Mouse (Mus musculus) midbrain, embryonic 15.5 days (tissue): Measurements from ENCODE around the gene Foxred1. TPM values are rescaled to one million over a fixed set of nuclear protein-coding genes. Genes with fewer than 3 reads are reported as not detected.

ENCODE experiments used
- ATAC-seq: fragments of 200-750 bp; cut with Nextera tagmentation; replicated peaks from 2 replicates; pipeline ENCODE4 v1.8.0; 2017; ENCODE audit warnings: moderate TSS enrichment
- H3K27ac ChIP-seq: fragments of 300-500 bp; sonication (generic); 2 replicates; pipeline ENCODE4 v1.5.1; 2015; ENCODE audit warnings: mild to moderate bottlenecking, inconsistent platforms
- H3K27me3 ChIP-seq: fragments of 300-500 bp; sonication (generic); replicated peaks from 2 replicates; pipeline ENCODE4 v1.6.1; 2015; ENCODE audit warnings: inconsistent platforms
- H3K36me3 ChIP-seq: fragments of 300-500 bp; sonication (generic); replicated peaks from 2 replicates; pipeline ENCODE4 v1.6.1; 2015; ENCODE audit warnings: inconsistent platforms
- H3K4me1 ChIP-seq: fragments of 300-500 bp; sonication (generic); 2 replicates; pipeline ENCODE4 v1.6.1; 2015; ENCODE audit warnings: inconsistent platforms
- H3K4me2 ChIP-seq: fragments of 300-500 bp; sonication (generic); 2 replicates; pipeline ENCODE4 v1.6.1; 2015; ENCODE audit warnings: inconsistent platforms, mild to moderate bottlenecking, moderate library complexity
- H3K4me3 ChIP-seq: fragments of 300-500 bp; sonication (generic); 2 replicates; pipeline ENCODE4 v1.5.1; 2015; ENCODE audit warnings: mild to moderate bottlenecking, inconsistent platforms
- H3K9ac ChIP-seq: fragments of 300-500 bp; sonication (generic); 2 replicates; pipeline ENCODE4 v1.6.1; 2015; ENCODE audit warnings: mild to moderate bottlenecking, inconsistent platforms
- H3K9me3 ChIP-seq: fragments of 300-500 bp; sonication (generic); 2 replicates; pipeline ENCODE4 v1.6.1; 2016; ENCODE audit warnings: inconsistent platforms
- WGBS: fragments of 180-500 bp; shearing (Covaris S2); methylation state at CpG from one replicate; pipeline ENCODE4 v1.1.7; 2015; ENCODE audit warnings: mixed read lengths; 5-methylcytosine and 5-hydroxymethylcytosine counted together
- polyA plus RNA-seq: library from polyadenylated mRNA; unstranded; fragments of >200 nt; fragmentation: Nextera tagmentation; extraction: Ambion mirVana; gene quantifications from 2 replicates; pipeline ENCODE4 v1.2.1, GENCODE M21; 2015

Gene Foxred1
- polyA plus RNA-seq, 1 experiment from 2014 or later: 51.8 TPM

DNA sequence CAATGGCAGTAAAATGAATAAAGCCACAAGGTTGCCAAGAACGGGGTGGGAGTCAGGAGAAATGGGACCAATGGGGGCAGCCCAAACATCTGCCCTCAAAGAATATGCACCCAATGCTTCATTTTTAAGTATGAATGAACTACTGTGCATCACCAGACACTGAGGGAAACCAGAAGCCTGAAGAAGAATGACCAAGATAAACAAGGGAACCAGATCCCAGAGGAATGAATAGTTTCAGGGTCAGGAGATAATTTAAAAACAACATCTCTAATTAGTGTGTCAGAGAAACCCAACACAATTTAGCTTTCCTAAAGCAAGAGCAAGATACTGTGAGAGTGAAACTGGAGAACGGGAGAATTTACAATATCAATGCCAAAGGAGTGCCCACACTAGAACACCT is 50.2 kb downstream of the Foxred1 start:
- H3K4me1 ChIP-seq: no peaks in the 10 kb centered on the region
- no peaks in the 10 kb centered on the region for H3K27me3 ChIP-seq
- H3K4me2 ChIP-seq: no peak overlapping the region
- H3K27ac ChIP-seq: no peak overlapping the region
- no peaks in the 10 kb centered on the region for H3K9me3 ChIP-seq
- no peak overlapping the region for H3K4me3 ChIP-seq
- no peak for ATAC-seq
- no peaks in the 10 kb centered on the region for H3K36me3 ChIP-seq
- no peak overlapping the region for H3K9ac ChIP-seq
- WGBS: 89% methylated on average over 2 of the region's 2 CpGs

- 84% methylated on average over 3 of the region's 3 CpGs for WGBS
- H3K9me3 ChIP-seq: no peaks in the 10 kb centered on the region
- no peaks in the 10 kb centered on the region for H3K36me3 ChIP-seq
- H3K4me3 ChIP-seq: no peak overlapping the region
- H3K9ac ChIP-seq: no peak overlapping the region
- no peak overlapping the region for H3K27ac ChIP-seq
- ATAC-seq: no peak
- H3K4me2 ChIP-seq: no peak overlapping the region
- no peaks in the 10 kb centered on the region for H3K4me1 ChIP-seq
- no peaks in the 10 kb centered on the region for H3K27me3 ChIP-seq
Observed at GRCm38 (mm10) chr9:35158477-35158876, 52.4 kb downstream of the Foxred1 start.

DNA sequence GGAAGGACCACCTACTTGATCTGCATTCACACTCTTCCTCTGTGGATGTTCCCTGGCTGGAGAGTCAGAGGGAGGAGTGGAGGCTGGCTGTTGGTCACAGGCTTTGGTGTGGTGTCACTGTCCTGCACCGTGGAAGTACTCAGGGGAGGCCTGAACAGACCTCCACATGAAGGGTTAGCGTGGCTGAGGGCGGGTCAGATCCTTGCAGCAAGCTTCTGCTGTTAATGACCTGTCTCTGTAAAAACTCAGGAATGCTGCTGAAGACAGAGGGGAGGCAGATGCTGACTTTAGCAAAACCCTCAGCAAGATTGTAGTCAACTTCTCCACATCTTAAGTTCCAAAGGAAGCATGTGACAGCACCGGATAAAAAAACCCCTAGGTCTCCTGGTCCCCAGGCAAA is 54.0 kb downstream of the Foxred1 start:
- Histone ChIP-seq H3K4me2 (no peak overlapping the region), H3K4me1 (no peaks in the 10 kb centered on the region), H3K27me3 (no peaks in the 10 kb centered on the region), H3K4me3 (no peak overlapping the region), H3K9me3 (no peaks in the 10 kb centered on the region), H3K9ac (no peak overlapping the region), H3K27ac (no peak overlapping the region), H3K36me3 (no peaks in the 10 kb centered on the region)
- ATAC-seq: no peak
- WGBS: 89% methylated on average over 4 of the region's 4 CpGs

DNA sequence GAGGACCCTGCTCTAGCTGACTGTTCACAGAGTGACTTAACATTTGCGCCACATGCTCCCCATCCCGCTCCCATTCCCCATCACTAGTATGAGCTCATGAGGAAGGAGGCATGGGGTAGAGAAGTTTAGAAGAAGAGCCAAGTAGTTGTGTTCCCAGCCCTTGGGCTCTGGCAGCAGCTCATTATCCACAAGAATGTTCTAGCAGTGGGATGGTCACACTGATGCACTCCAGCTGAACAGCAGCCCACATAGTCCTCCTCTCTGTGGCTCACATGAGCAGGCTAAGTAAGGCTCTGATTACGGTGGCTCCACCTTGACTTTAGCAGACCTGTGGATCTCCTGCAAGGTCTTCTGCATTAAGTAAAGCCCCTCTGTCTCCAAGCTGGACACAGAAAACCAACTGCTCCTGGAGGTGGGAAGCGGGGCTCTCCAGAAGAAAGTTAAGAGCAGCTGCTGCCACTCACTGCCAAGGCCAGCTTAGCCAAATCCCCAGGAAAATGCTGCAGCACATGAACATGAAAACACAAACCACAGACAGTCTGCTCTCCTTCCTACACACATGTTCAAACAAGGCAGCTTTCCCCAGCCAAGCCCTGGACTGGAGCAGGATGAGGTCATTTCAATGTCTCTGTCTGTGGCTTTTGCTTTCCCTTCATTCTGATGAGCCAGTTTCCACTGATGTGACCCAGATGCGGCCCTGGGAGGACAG is 54.7 kb downstream of the Foxred1 start:
- Histone ChIP-seq H3K27ac (no peak overlapping the region), H3K4me1 (no peaks in the 10 kb centered on the region), H3K9ac (no peak overlapping the region), H3K36me3 (no peaks in the 10 kb centered on the region), H3K4me2 (no peak overlapping the region), H3K4me3 (no peak overlapping the region), H3K9me3 (no peaks in the 10 kb centered on the region), H3K27me3 (no peaks in the 10 kb centered on the region)
- 93% methylated on average over 5 of the region's 5 CpGs for WGBS
- ATAC-seq: no peak

Other genes starting within 250 kb of the Foxred1 start
- gene St3gal4, start 91.8 kb downstream of the Foxred1 start, polyA plus RNA-seq: 13.0 and 14.3 TPM in 2 replicates
- gene Dcps, start 35.0 kb downstream of the Foxred1 start, polyA plus RNA-seq: 80.3 and 81.2 TPM in 2 replicates
- gene Srpr, start 10.9 kb downstream of the Foxred1 start, polyA plus RNA-seq: 65.3 and 65.8 TPM in 2 replicates
- 4.4 and 5.3 TPM in 2 replicates for gene Tirap, start 10.8 kb downstream of the Foxred1 start, polyA plus RNA-seq
- gene Fam118b, start 56.8 kb upstream of the Foxred1 start, polyA plus RNA-seq: 64.5 and 66.3 TPM in 2 replicates
- gene Rpusd4, start 56.8 kb upstream of the Foxred1 start, polyA plus RNA-seq: 17.3 and 18.8 TPM in 2 replicates
- 4.0 and 6.2 TPM in 2 replicates for gene Cdon, start 210.1 kb upstream of the Foxred1 start, polyA plus RNA-seq